Mouse (Mus musculus): ENCODE data around the gene Gm10642.

- no peak for TF ChIP-seq CTCF (IDR thresholded peaks at IDR 0.05; ENCODE audit: extremely low read depth, insufficient read depth, low read length)
- no peak for TF ChIP-seq POLR2A (IDR thresholded peaks at IDR 0.05; ENCODE audit: extremely low read depth, insufficient read depth, low read length)
These were observed 24.4 kb upstream of the Gm10642 start for GRCm38 (mm10) chr9:70631665-70632064.

All from cortical plate, adult 2 months (tissue).